ENCODE assay signal across 15 mouse cellular contexts in the genomic region with DNA sequence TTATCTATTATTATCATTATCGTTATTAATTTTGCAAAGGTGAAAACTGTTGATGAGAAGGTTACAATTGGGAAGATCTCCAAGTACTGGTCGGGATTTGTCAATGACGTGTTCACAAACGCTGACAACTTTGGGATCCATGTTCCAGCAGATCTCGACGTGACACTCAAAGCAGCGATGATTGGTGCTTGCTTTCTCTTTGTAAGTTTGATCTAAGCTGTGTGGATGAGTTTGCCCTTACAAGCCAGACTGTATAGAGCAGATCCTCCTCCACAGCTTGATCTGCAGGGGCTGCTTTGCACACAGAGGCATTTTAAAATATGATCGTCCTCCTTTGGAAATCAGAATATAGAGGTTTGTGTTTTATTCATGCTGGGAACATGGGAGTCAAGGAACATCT. TPM values are rescaled to one million over a fixed set of nuclear protein-coding genes. Genes with fewer than 3 reads are reported as not detected.
DNase-seq lines count a peak whose midpoint lies in the region; ATAC-seq and TF ChIP-seq lines count a peak whose summit lies in the region.
"Had no signal": no experiment of that assay in that cellular context is flagged by ENCODE, and none has a peak within 500 bp of the region (broad histone marks: within the 10 kb centered on the region; RNA-seq: fewer than 3 reads in every experiment).

No protein-coding gene starts in this region.

- peak; percentile 11 to 13 for DNase-seq in cerebellum, adult 2 months
- no peak for DNase-seq in layer of hippocampus, adult 2 months (ENCODE audit: low spot score in 2 of 2)
- no peak for DNase-seq in layer of hippocampus, postnatal 25 days (ENCODE audit: extremely low spot score in 1 of 2, low spot score in 1 of 2)
- peak; percentile 68 for DNase-seq in MEL (ENCODE audit: low read depth, low spot score)
- no peak for DNase-seq in lung, postnatal 0 days (ENCODE audit: low spot score)
- DNase-seq in ovary, postnatal 10 days (ENCODE audit: low spot score) = no peak
- no peak for DNase-seq in thymus, postnatal 25 days

- peak overlapping the region; percentile 38 for H3K4me3 ChIP-seq in cerebellum, adult 2 months (replicated peaks; ENCODE audit: insufficient read depth, low read depth, low read length)
- peak overlapping the region; percentile 48 for H3K4me3 ChIP-seq in layer of hippocampus, adult 2 months
- peak overlapping the region; percentile 63 to 71 for H3K4me3 ChIP-seq in MEL (ENCODE audit: control insufficient read depth in 1 of 2, insufficient read depth in 1 of 2, low read depth in 2 of 2, low read length in 2 of 2)
- peak overlapping the region; percentile 31 for H3K4me3 ChIP-seq in lung, postnatal 0 days (ENCODE audit: low read depth, low read length)
- H3K4me3 ChIP-seq: limb, embryonic 15.5 days; midbrain, embryonic 13.5 days; neural tube, embryonic 13.5 days had no signal

- no peak for TF ChIP-seq EP300 in MEL (IDR thresholded peaks at IDR 0.05; ENCODE audit: low read depth in 1 of 2, low read length in 2 of 2)
- TF ChIP-seq EP300 in lung, postnatal 0 days (IDR thresholded peaks at IDR 0.05) = no peak

- H3K9me3 ChIP-seq in MEL (replicated peaks; ENCODE audit: insufficient read depth, low read length) = no peaks in the 10 kb centered on the region
- no peaks in the 10 kb centered on the region for H3K9me3 ChIP-seq in lung, postnatal 0 days (ENCODE audit: low read length)
- H3K9me3 ChIP-seq: limb, embryonic 15.5 days; midbrain, embryonic 13.5 days; neural tube, embryonic 13.5 days had no signal

- no peaks in the 10 kb centered on the region for H3K4me1 ChIP-seq in cerebellum, adult 2 months (ENCODE audit: control insufficient read depth, insufficient read depth, low read length)
- H3K4me1 ChIP-seq in MEL (ENCODE audit: control insufficient read depth in 1 of 2, insufficient read depth in 2 of 2, low read length in 2 of 2) = peaks cover 0 to 8% of the 10 kb centered on the region in 2 experiments; a peak in 3 of 4 replicates
- no peaks in the 10 kb centered on the region for H3K4me1 ChIP-seq in lung, postnatal 0 days (ENCODE audit: insufficient read depth, low read depth, low read length)
- H3K4me1 ChIP-seq: limb, embryonic 15.5 days; midbrain, embryonic 13.5 days; neural tube, embryonic 13.5 days had no signal

- 38% methylated on average over 8 of the region's 8 CpGs for WGBS in cerebellum, adult 2 months
- 62% methylated on average over 8 of the region's 8 CpGs for WGBS in lung, postnatal 0 days

- H3K4me2 ChIP-seq in lung, postnatal 0 days (replicated peaks; ENCODE audit: low read depth, low read length) = peak overlapping the region; percentile 33; the same call in 1 of the 2 replicates
- H3K4me2 ChIP-seq: limb, embryonic 15.5 days; midbrain, embryonic 13.5 days; neural tube, embryonic 13.5 days had no signal

- no peak for TF ChIP-seq RAD21 in MEL (IDR thresholded peaks at IDR 0.05; ENCODE audit: low read depth, low read length)

- ATAC-seq in cerebellum, adult (ENCODE audit: insufficient number of reproducible peaks, low FRiP score, low TSS enrichment) = no peak
- no peak for ATAC-seq in lung, postnatal 0 days

- peaks cover 0 to 8% of the 10 kb centered on the region in 2 experiments; a peak in 2 of 4 replicates for H3K36me3 ChIP-seq in MEL (ENCODE audit: control insufficient read depth in 1 of 2, insufficient read depth in 2 of 2, low read length in 2 of 2)
- no peaks in the 10 kb centered on the region for H3K36me3 ChIP-seq in lung, postnatal 0 days (ENCODE audit: insufficient read depth, low read length)
- H3K36me3 ChIP-seq: limb, embryonic 15.5 days; midbrain, embryonic 13.5 days; neural tube, embryonic 13.5 days had no signal

- no peak overlapping the region for H3K27ac ChIP-seq in cerebellum, adult 2 months (ENCODE audit: insufficient read depth, low read length)
- no peak overlapping the region for H3K27ac ChIP-seq in layer of hippocampus, adult 2 months
- no peak overlapping the region for H3K27ac ChIP-seq in MEL (ENCODE audit: control insufficient read depth, low read depth, low read length)
- H3K27ac ChIP-seq in lung, postnatal 0 days (ENCODE audit: low read length) = no peak overlapping the region
- H3K27ac ChIP-seq: limb, embryonic 15.5 days; midbrain, embryonic 13.5 days; neural tube, embryonic 13.5 days had no signal

- peak overlapping the region; percentile 32 for H3K9ac ChIP-seq in MEL (ENCODE audit: control insufficient read depth, low read depth, low read length, poor library complexity, severe bottlenecking)
- H3K9ac ChIP-seq in lung, postnatal 0 days (replicated peaks; ENCODE audit: low read depth) = no peak overlapping the region
- H3K9ac ChIP-seq: limb, embryonic 15.5 days; midbrain, embryonic 13.5 days; neural tube, embryonic 13.5 days had no signal

- no peaks in the 10 kb centered on the region for H3K79me2 ChIP-seq in MEL (ENCODE audit: control insufficient read depth, insufficient read depth, low read length, poor library complexity)

- H3K27me3 ChIP-seq in cerebellum, adult 2 months (ENCODE audit: control insufficient read depth, insufficient read depth, low read length) = no peaks in the 10 kb centered on the region
- peaks cover 0 to 2% of the 10 kb centered on the region in 2 experiments; a peak in 2 of 4 replicates for H3K27me3 ChIP-seq in MEL (ENCODE audit: control insufficient read depth in 1 of 2, insufficient read depth in 2 of 2, low read length in 2 of 2)
- H3K27me3 ChIP-seq in lung, postnatal 0 days (replicated peaks; ENCODE audit: insufficient read depth, low read length) = no peaks in the 10 kb centered on the region
- H3K27me3 ChIP-seq: limb, embryonic 15.5 days; midbrain, embryonic 13.5 days; neural tube, embryonic 13.5 days had no signal

- no peak for TF ChIP-seq POLR2A in cerebellum, adult 2 months (IDR thresholded peaks at IDR 0.05; ENCODE audit: borderline replicate concordance, insufficient read depth, low read length)
- TF ChIP-seq POLR2A in MEL (IDR thresholded peaks at IDR 0.05; ENCODE audit: control insufficient read depth in 1 of 2, insufficient read depth in 1 of 2, low read depth in 1 of 2, low read length in 2 of 2, poor library complexity in 1 of 2) = no peak

- TF ChIP-seq CTCF in cerebellum, adult 2 months (IDR thresholded peaks at IDR 0.05; ENCODE audit: borderline replicate concordance, insufficient read depth, low read depth, low read length) = no peak
- TF ChIP-seq CTCF in layer of hippocampus, adult 2 months (conservative IDR thresholded peaks at IDR 0.05) = no peak
- no peak for TF ChIP-seq CTCF in MEL (IDR thresholded peaks at IDR 0.05 in 2 of 3, conservative IDR thresholded peaks at IDR 0.05 in 1 of 3; ENCODE audit: control insufficient read depth in 1 of 3, insufficient read depth in 1 of 3, low read depth in 2 of 3, low read length in 3 of 3, poor library complexity in 1 of 3, severe bottlenecking in 1 of 3)
- TF ChIP-seq CTCF in lung, postnatal 0 days (IDR thresholded peaks at IDR 0.05) = no peak

TF ChIP-seq in MEL, 35 proteins besides CTCF, POLR2A, EP300 and RAD21:
- TF ChIP-seq POLR2AphosphoS2 (IDR thresholded peaks at IDR 0.05; ENCODE audit: low read length) (no peak), ETS1 (IDR thresholded peaks at IDR 0.05; ENCODE audit: low read depth, low read length) (0 out of 2 replicates have a peak, but pooled peaks have one; percentile 16), MEF2A (IDR thresholded peaks at IDR 0.05; ENCODE audit: extremely low read depth, insufficient replicate concordance, low read depth, low read length, poor library complexity, severe bottlenecking) (no peak), TAL1 (IDR thresholded peaks at IDR 0.05; ENCODE audit: low read length) (no peak), MYB (IDR thresholded peaks at IDR 0.05; ENCODE audit: low read depth, low read length) (no peak), MAX (IDR thresholded peaks at IDR 0.05; ENCODE audit: low read length) (no peak), USF2 (IDR thresholded peaks at IDR 0.05; ENCODE audit: borderline replicate concordance in 1 of 2, insufficient read depth in 1 of 2, low read depth in 1 of 2, low read length in 2 of 2) (no peak)

RNA-seq across cellular contexts. Expression of gene Plscr5, which starts 15.0 kb away (rescaled TPM):
- 0.28 and 0.32 TPM in 2 replicates for polyA plus RNA-seq in cerebellum, adult 2 months (2012; rRNA removed)
- total RNA-seq in layer of hippocampus, adult 2 months (2021) = not detected
- total RNA-seq in layer of hippocampus, postnatal 25 days (2021) = not detected
- total RNA-seq in MEL (2012; rRNA removed) = not detected in 2 replicates
- not detected for polyA plus RNA-seq in MEL (2012; ENCODE audit: insufficient read depth in 1 of 2, insufficient read length in 2 of 2, low read depth in 1 of 2, low replicate concordance in 2 of 2, missing spikeins in 1 of 2)
- 0.19 TPM in 1 of 2 replicates, not detected in the other for polyA plus RNA-seq in lung, postnatal 0 days (2015; fragmentation: Nextera tagmentation; extraction: Ambion mirVana)
- total RNA-seq: adrenal gland, postnatal 25 days; heart, adult 18-20 months had no signal
- polyA plus RNA-seq: C2C12; kidney, embryonic 16.5 days; limb, embryonic 15.5 days; midbrain, embryonic 13.5 days had no signal

RNA-seq across cellular contexts. Expression of gene Plscr1, which starts 41.8 kb away (rescaled TPM):
- polyA plus RNA-seq in cerebellum, adult 2 months (2012; rRNA removed) = 6.0 and 6.8 TPM in 2 replicates
- 1 to 10 TPM; 1.4 to 1.7 TPM for total RNA-seq in layer of hippocampus, adult 2 months (2021)
- 1 to 10 TPM; 1.4 to 1.5 TPM for total RNA-seq in layer of hippocampus, postnatal 25 days (2021)
- total RNA-seq in MEL (2012; rRNA removed) = 5.5 and 7.3 TPM in 2 replicates
- polyA plus RNA-seq in MEL (2012; ENCODE audit: insufficient read depth in 1 of 2, insufficient read length in 2 of 2, low read depth in 1 of 2, low replicate concordance in 2 of 2, missing spikeins in 1 of 2) = 1 to 10 TPM in 1 of 2 experiments, not detected in 1; 9.5 TPM
- 53.7 and 57.9 TPM in 2 replicates for polyA plus RNA-seq in lung, postnatal 0 days (2015; fragmentation: Nextera tagmentation; extraction: Ambion mirVana)

Comparison
In these comparisons a context has a peak if more than half of its experiments do, and no peak if none do; other contexts are left out.
1. DNase-seq: peak in cerebellum, adult 2 months (2 of 2) and MEL (single experiment); none in layer of hippocampus, adult 2 months (0 of 2), layer of hippocampus, postnatal 25 days (0 of 2), lung, postnatal 0 days (single experiment), ovary, postnatal 10 days (single experiment) and thymus, postnatal 25 days (single experiment).
2. Peak in every context shown above with its lines, with median percentiles within 50 percentile points of each other: H3K4me3 ChIP-seq.